Mouse (Mus musculus) lung, postnatal 0 days (tissue): Measurements from ENCODE around the gene Arhgap5.

Experiments
- CTCF ChIP-seq: IDR thresholded peaks from 2 replicates; pipeline ENCODE4 v1.5.1; 2016; ENCODE audit warnings: antibody characterized with exemption, mild to moderate bottlenecking
- EP300 ChIP-seq: IDR thresholded peaks from 2 replicates; pipeline ENCODE4 v1.6.1; 2016; ENCODE audit warnings: antibody characterized with exemption, mild to moderate bottlenecking, control low read depth

GRCm38 (mm10) chr12:52503456-52504320, at the start of gene Arhgap5:
- TF ChIP-seq CTCF (no peak), EP300 (no peak)
